Mouse (Mus musculus) erythroblast, embryonic 14.5 days (primary cell): ENCODE measurements at regions not wholly inside any gene's neighbourhood (a gene's known extent, or its start where the extent isn't known, plus 50 kb on each side); places are given as distances from the start of the nearest gene placed in this dataset.

Experiments used
- GATA1 ChIP-seq: IDR thresholded peaks from 2 replicates; pipeline ENCODE4 v1.6.1; 2012; ENCODE audit warnings: low read length, inconsistent platforms, mixed read lengths
- TAL1 ChIP-seq: IDR thresholded peaks from 3 replicates; pipeline ENCODE4 v1.6.1; 2012; ENCODE audit warnings: low read length, inconsistent platforms, mixed read lengths

DNA sequence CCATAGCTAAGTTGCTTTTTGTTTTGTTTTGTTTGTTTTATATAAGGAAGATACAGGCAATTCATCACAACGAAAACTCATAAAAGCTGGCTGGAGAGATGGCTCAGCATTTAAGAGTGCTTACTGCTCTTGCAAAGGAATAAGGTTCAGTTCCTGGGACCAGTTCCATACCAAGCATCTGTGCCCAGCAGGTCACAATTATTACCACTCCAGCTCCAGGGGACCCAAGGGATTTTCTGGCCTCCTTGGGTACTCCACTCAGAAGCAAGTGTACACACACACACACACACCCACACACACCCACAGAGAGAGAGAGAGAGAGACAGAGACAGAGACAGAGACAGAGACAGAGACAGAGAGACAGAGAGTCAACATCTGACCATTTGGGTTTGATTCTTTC lies 359.6 kb upstream of the Trib2 start:
- TF ChIP-seq GATA1 (no peak), TAL1 (no peak)
